Comparison of ENCODE assay signal across 8 mouse cellular contexts in the genomic region with DNA sequence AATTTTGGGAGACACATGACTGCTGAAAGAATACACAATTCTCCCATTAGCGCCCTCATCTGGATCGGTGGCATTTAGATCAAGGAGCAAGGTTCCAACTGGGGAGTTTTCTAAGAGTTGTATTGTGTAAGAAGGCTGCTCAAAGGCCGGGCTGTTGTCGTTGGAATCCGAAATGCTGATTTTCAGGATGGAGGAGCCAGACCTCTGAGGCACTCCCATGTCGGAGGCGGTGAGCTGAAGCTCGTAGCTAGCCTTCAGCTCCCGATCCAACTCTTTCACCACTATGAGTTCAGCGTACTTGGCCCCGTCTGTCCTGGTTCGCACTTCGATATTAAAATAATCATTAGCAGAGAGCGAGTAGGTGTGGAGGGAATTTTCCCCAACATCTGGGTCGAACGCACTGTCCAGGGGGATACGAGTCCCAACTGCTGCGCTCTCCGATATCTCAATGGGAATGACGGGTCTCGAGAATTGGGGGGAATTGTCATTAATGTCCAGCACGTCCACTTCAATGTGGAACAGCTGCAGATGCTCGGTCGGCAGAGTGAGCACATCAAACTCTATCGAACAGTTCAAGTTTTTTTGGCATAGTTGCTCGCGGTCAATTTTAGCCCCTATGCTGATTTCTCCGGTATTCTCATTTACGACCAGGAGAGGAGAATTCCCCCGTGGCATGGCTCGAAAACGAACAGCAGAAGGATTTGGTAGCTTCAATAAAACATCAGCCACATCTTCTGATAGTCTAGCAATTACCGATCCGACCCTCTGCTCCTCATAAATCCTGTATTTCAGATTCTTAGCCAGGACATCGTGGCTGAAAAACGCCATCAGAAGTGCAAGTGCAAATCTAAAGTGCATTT. TPM values are rescaled to one million over a fixed set of nuclear protein-coding genes. Genes with fewer than 3 reads are reported as not detected.
A peak's percentile ranks its signal among the peaks of the same experiment; 100 is the strongest.
DNase-seq lines count a peak whose midpoint lies in the region; ATAC-seq and TF ChIP-seq lines count a peak whose summit lies in the region.

No protein-coding gene starts in this region.

- H3K4me3 ChIP-seq in ES-Bruce4 (ENCODE audit: low read depth, low read length) = peak overlapping the region; percentile 2; the same call in 1 of the 2 replicates
- H3K4me3 ChIP-seq in hindbrain, embryonic 13.5 days = peak overlapping the region; percentile 71
- peak overlapping the region; percentile 49 for H3K4me3 ChIP-seq in liver, embryonic 12.5 days
- peak overlapping the region; percentile 63 for H3K4me3 ChIP-seq in neural tube, embryonic 12.5 days

- WGBS in hindbrain, embryonic 13.5 days = under 1% methylated on average over 36 of the region's 36 CpGs
- 4% methylated on average over 36 of the region's 36 CpGs for WGBS in liver, embryonic 12.5 days (ENCODE audit: insufficient replicate concordance)
- WGBS in neural tube, embryonic 12.5 days = under 1% methylated on average over 36 of the region's 36 CpGs

- TF ChIP-seq EP300 in ES-Bruce4 (IDR thresholded peaks at IDR 0.05; ENCODE audit: insufficient read depth, low read depth, low read length) = no peak

- peaks cover 4% of the 10 kb centered on the region for H3K27me3 ChIP-seq in ES-Bruce4 (ENCODE audit: control insufficient read depth, insufficient read depth, low read length, poor library complexity, severe bottlenecking)
- no peaks in the 10 kb centered on the region for H3K27me3 ChIP-seq in hindbrain, embryonic 13.5 days
- peaks cover 26% of the 10 kb centered on the region for H3K27me3 ChIP-seq in liver, embryonic 12.5 days (replicated peaks)
- no peaks in the 10 kb centered on the region for H3K27me3 ChIP-seq in neural tube, embryonic 12.5 days (replicated peaks)

- H3K4me1 ChIP-seq in ES-Bruce4 (ENCODE audit: control insufficient read depth, insufficient read depth, low read length) = no peaks in the 10 kb centered on the region
- H3K4me1 ChIP-seq in hindbrain, embryonic 13.5 days (replicated peaks) = peaks cover 31% of the 10 kb centered on the region
- H3K4me1 ChIP-seq in liver, embryonic 12.5 days = no peaks in the 10 kb centered on the region
- peaks cover 37% of the 10 kb centered on the region for H3K4me1 ChIP-seq in neural tube, embryonic 12.5 days

- no peaks in the 10 kb centered on the region for H3K36me3 ChIP-seq in ES-Bruce4 (ENCODE audit: control insufficient read depth, insufficient read depth, low read length, poor library complexity, severe bottlenecking)
- no peaks in the 10 kb centered on the region for H3K36me3 ChIP-seq in hindbrain, embryonic 13.5 days
- no peaks in the 10 kb centered on the region for H3K36me3 ChIP-seq in liver, embryonic 12.5 days
- peaks cover 13% of the 10 kb centered on the region for H3K36me3 ChIP-seq in neural tube, embryonic 12.5 days

- TF ChIP-seq CTCF in ES-Bruce4 (IDR thresholded peaks at IDR 0.05; ENCODE audit: low read depth, low read length) = no peak

- no peaks in the 10 kb centered on the region for H3K9me3 ChIP-seq in ES-Bruce4 (replicated peaks; ENCODE audit: control insufficient read depth, insufficient read depth, low read length, poor library complexity, severe bottlenecking)
- H3K9me3 ChIP-seq in hindbrain, embryonic 13.5 days = no peaks in the 10 kb centered on the region
- no peaks in the 10 kb centered on the region for H3K9me3 ChIP-seq in liver, embryonic 12.5 days (replicated peaks)
- no peaks in the 10 kb centered on the region for H3K9me3 ChIP-seq in neural tube, embryonic 12.5 days

- DNase-seq in adrenal gland, postnatal 10 days = peak; percentile 36
- DNase-seq in forelimb bud, embryonic 11.5 days (ENCODE audit: low read depth, low spot score) = peak; percentile 36
- no peak for DNase-seq in spleen, postnatal 10 days (ENCODE audit: low spot score in 2 of 2)

- H3K27ac ChIP-seq in ES-Bruce4 (ENCODE audit: insufficient read depth, low read length) = no peak overlapping the region
- peak overlapping the region; percentile 89 for H3K27ac ChIP-seq in hindbrain, embryonic 13.5 days
- peak overlapping the region; percentile 58 for H3K27ac ChIP-seq in liver, embryonic 12.5 days
- peak overlapping the region; percentile 81 for H3K27ac ChIP-seq in neural tube, embryonic 12.5 days

- ATAC-seq in hindbrain, embryonic 13.5 days (ENCODE audit: low FRiP score) = no peak; the same call in 1 of the 2 replicates
- no peak for ATAC-seq in liver, embryonic 12.5 days
- peak; percentile 10 for ATAC-seq in neural tube, embryonic 12.5 days (ENCODE audit: low FRiP score, low read depth)
- no peak for ATAC-seq in megakaryocyte-erythroid progenitor cell, adult 5-6 weeks (replicated peaks; ENCODE audit: low FRiP score, low TSS enrichment, poor library complexity, severe bottlenecking)

- H3K9ac ChIP-seq in ES-Bruce4 (ENCODE audit: low read depth, poor library complexity, severe bottlenecking) = no peak overlapping the region
- H3K9ac ChIP-seq in hindbrain, embryonic 13.5 days = peak overlapping the region; percentile 80
- H3K9ac ChIP-seq in liver, embryonic 12.5 days = no peak overlapping the region
- H3K9ac ChIP-seq in neural tube, embryonic 12.5 days = peak overlapping the region; percentile 58

- H3K4me2 ChIP-seq in hindbrain, embryonic 13.5 days = peak overlapping the region; percentile 82
- H3K4me2 ChIP-seq in liver, embryonic 12.5 days = peak overlapping the region; percentile 67
- peak overlapping the region; percentile 70 for H3K4me2 ChIP-seq in neural tube, embryonic 12.5 days (replicated peaks)

- no peak for TF ChIP-seq POLR2A in ES-Bruce4 (IDR thresholded peaks at IDR 0.05; ENCODE audit: insufficient read depth, low read length)

RNA-seq across cellular contexts. Expression of a gene that starts 0.9 kb away (rescaled TPM):
- polyA plus RNA-seq in ES-Bruce4 (2011; ENCODE audit: insufficient read depth, insufficient read length, low read depth, missing spikeins) = 5.7 and 5.8 TPM in 2 replicates
- total RNA-seq in adrenal gland, postnatal 10 days (2021) = 10 to 100 TPM; 10.7 to 12.9 TPM
- polyA plus RNA-seq in hindbrain, embryonic 13.5 days (2015; fragmentation: Nextera tagmentation; extraction: Ambion mirVana) = 28.0 and 28.8 TPM in 2 replicates
- polyA plus RNA-seq in liver, embryonic 12.5 days (2016; fragmentation: Nextera tagmentation; extraction: Ambion mirVana) = 6.6 and 7.8 TPM in 2 replicates
- 54.6 and 57.3 TPM in 2 replicates for polyA plus RNA-seq in neural tube, embryonic 12.5 days (2016; fragmentation: Nextera tagmentation; extraction: Ambion mirVana)
- not detected in 2 replicates for total RNA-seq in megakaryocyte-erythroid progenitor cell, adult 5-6 weeks (2014; fragmentation: Nextera tagmentation)
- not detected in 2 replicates for total RNA-seq in megakaryocyte-erythroid progenitor cell, adult 5-6 weeks (2017)

Comparison
In these comparisons a context has a peak if more than half of its experiments do, and no peak if none do; other contexts are left out.
1. H3K4me3 ChIP-seq: peak in every context shown above with its lines; median percentile 71 in hindbrain, embryonic 13.5 days; 63 in neural tube, embryonic 12.5 days; 49 in liver, embryonic 12.5 days; 2 in ES-Bruce4.
2. H3K9ac ChIP-seq: peak in hindbrain, embryonic 13.5 days (single experiment) and neural tube, embryonic 12.5 days (single experiment); none in ES-Bruce4 (single experiment) and liver, embryonic 12.5 days (single experiment).
3. DNase-seq: peak in adrenal gland, postnatal 10 days (single experiment) and forelimb bud, embryonic 11.5 days (single experiment); none in spleen, postnatal 10 days (0 of 2).
4. Peak in every context shown above with its lines, with median percentiles within 50 percentile points of each other: H3K4me2 ChIP-seq.